Mouse (Mus musculus) embryonic facial prominence, embryonic 13.5 days (tissue): ENCODE measurements around the gene Arhgap17. TPM values are rescaled to one million over a fixed set of nuclear protein-coding genes. Genes with fewer than 3 reads are reported as not detected.

Experiments used
- ATAC-seq: fragments of 200-750 bp; cut with Nextera tagmentation; 2 replicates; pipeline ENCODE4 v1.8.0; 2017; ENCODE audit warnings: low read depth; ENCODE audit not compliant: insufficient number of reproducible peaks, insufficient read depth, low FRiP score, low TSS enrichment
- H3K27ac ChIP-seq: fragments of 300-500 bp; sonication (generic); 2 replicates; pipeline ENCODE4 v1.5.1; 2015; ENCODE audit warnings: moderate library complexity, mild to moderate bottlenecking, inconsistent platforms
- H3K27me3 ChIP-seq: fragments of 300-500 bp; sonication (generic); 2 replicates; pipeline ENCODE4 v1.6.1; 2015; ENCODE audit warnings: mild to moderate bottlenecking, inconsistent platforms
- H3K36me3 ChIP-seq: fragments of 300-500 bp; sonication (generic); 2 replicates; pipeline ENCODE4 v1.6.1; 2015; ENCODE audit warnings: mild to moderate bottlenecking, inconsistent platforms
- H3K4me1 ChIP-seq: fragments of 300-500 bp; sonication (generic); 2 replicates; pipeline ENCODE4 v1.6.1; 2015; ENCODE audit warnings: inconsistent platforms
- H3K4me2 ChIP-seq: fragments of 300-500 bp; sonication (generic); 2 replicates; pipeline ENCODE4 v1.6.1; 2015; ENCODE audit warnings: moderate library complexity, mild to moderate bottlenecking, inconsistent platforms
- H3K4me3 ChIP-seq: fragments of 300-500 bp; sonication (generic); 2 replicates; pipeline ENCODE4 v1.5.1; 2015; ENCODE audit warnings: mild to moderate bottlenecking, inconsistent platforms
- H3K9ac ChIP-seq: fragments of 300-500 bp; sonication (generic); 2 replicates; pipeline ENCODE4 v1.6.1; 2015; ENCODE audit warnings: mild to moderate bottlenecking, inconsistent platforms
- H3K9me3 ChIP-seq: fragments of 300-500 bp; sonication (generic); 2 replicates; pipeline ENCODE4 v1.6.1; 2016; ENCODE audit warnings: inconsistent platforms
- WGBS: fragments of 180-500 bp; shearing (Covaris S2); methylation state at CpG from one replicate; pipeline ENCODE4 v1.1.7; 2015; ENCODE audit warnings: mixed read lengths; 5-methylcytosine and 5-hydroxymethylcytosine counted together
- polyA plus RNA-seq: library from polyadenylated mRNA; unstranded; fragments of >200 nt; fragmentation: Nextera tagmentation; extraction: Ambion mirVana; gene quantifications from 2 replicates; pipeline ENCODE4 v1.2.1, GENCODE M21; 2015

The Arhgap17 gene
- polyA plus RNA-seq, 1 experiment from 2014 or later = 21.4 TPM

- Histone ChIP-seq H3K36me3 (peaks cover 74% of the 10 kb centered on the region), H3K4me1 (no peaks in the 10 kb centered on the region), H3K9ac (no peak overlapping the region), H3K4me3 (no peak overlapping the region), H3K27ac (no peak overlapping the region), H3K4me2 (no peak overlapping the region), H3K27me3 (no peaks in the 10 kb centered on the region), H3K9me3 (no peaks in the 10 kb centered on the region)
- ATAC-seq = no peak
- 72% methylated on average over 3 of the region's 3 CpGs for WGBS
Measured at GRCm38 (mm10) chr7:123298225-123298624, 71.5 kb downstream of the Arhgap17 start.

DNA sequence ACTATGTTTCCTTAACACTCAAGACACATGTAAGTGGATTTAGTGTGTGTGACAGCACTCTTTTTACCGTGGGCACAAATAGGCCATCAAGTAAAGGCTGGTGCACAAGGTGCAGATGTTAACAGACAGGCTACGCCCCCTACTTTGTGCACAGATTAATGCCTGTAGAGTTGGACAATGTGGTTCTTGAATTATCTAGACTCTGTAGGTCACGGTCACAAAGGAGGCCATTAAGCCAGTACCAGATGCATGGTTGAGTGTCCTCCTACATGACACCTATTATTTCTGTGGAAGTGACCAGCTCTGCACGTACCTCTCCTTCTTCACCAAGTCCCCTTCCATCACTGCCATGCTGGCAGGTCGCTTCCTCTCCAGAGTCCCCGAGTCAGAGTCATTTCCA lies 73.6 kb downstream of the Arhgap17 start:
- Histone ChIP-seq H3K9me3 (no peaks in the 10 kb centered on the region), H3K4me3 (no peak overlapping the region), H3K4me2 (no peak overlapping the region), H3K27me3 (no peaks in the 10 kb centered on the region), H3K9ac (no peak overlapping the region), H3K27ac (no peak overlapping the region), H3K36me3 (peaks cover 88% of the 10 kb centered on the region), H3K4me1 (no peaks in the 10 kb centered on the region)
- 94% methylated on average over 6 of the region's 6 CpGs for whole genome bisulfite sequencing
- ATAC-seq = no peak

- Histone ChIP-seq H3K4me1 (no peaks in the 10 kb centered on the region), H3K9me3 (no peaks in the 10 kb centered on the region), H3K27me3 (no peaks in the 10 kb centered on the region), H3K4me3 (no peak overlapping the region), H3K4me2 (no peak overlapping the region), H3K9ac (no peak overlapping the region), H3K27ac (no peak overlapping the region), H3K36me3 (peaks cover 92% of the 10 kb centered on the region)
- ATAC-seq = no peak
- 84% methylated on average over 7 of the region's 7 CpGs for WGBS
Measured at GRCm38 (mm10) chr7:123295423-123295822, 74.3 kb downstream of the Arhgap17 start.

DNA sequence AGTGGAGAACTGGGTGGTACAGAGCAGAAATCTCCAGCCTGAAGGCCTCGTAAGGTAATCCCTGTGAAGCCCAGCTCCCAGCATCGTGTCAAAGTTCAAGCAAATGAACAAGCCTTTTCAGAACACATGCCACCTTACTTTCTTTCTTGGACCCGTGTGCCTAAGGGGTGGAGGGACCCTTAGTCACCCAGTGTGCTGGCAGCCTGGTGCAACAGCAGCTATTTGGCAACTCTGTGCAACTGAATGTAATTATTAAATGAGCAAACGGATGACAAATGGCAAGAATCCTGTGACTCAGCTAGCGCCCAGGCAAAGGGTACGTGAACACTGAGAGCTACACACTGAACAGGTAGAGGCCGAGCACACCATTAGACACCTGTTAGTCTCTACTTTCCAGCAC lies 75.8 kb downstream of the Arhgap17 start:
- ATAC-seq = no peak
- Histone ChIP-seq H3K27ac (no peak overlapping the region), H3K36me3 (peaks cover 92% of the 10 kb centered on the region), H3K4me2 (no peak overlapping the region), H3K9ac (no peak overlapping the region), H3K4me1 (no peaks in the 10 kb centered on the region), H3K9me3 (no peaks in the 10 kb centered on the region), H3K4me3 (no peak overlapping the region), H3K27me3 (no peaks in the 10 kb centered on the region)
- 89% methylated on average over 7 of the region's 7 CpGs for WGBS

GRCm38 (mm10) chr7:123291942-123292341 lies 77.8 kb downstream of the Arhgap17 start:
- Histone ChIP-seq H3K9me3 (no peaks in the 10 kb centered on the region), H3K36me3 (peaks cover 82% of the 10 kb centered on the region), H3K27me3 (no peaks in the 10 kb centered on the region), H3K4me3 (no peak overlapping the region), H3K9ac (no peak overlapping the region), H3K4me1 (no peaks in the 10 kb centered on the region), H3K4me2 (no peak overlapping the region), H3K27ac (no peak overlapping the region)
- WGBS = 86% methylated on average over 8 of the region's 8 CpGs
- ATAC-seq = no peak

DNA sequence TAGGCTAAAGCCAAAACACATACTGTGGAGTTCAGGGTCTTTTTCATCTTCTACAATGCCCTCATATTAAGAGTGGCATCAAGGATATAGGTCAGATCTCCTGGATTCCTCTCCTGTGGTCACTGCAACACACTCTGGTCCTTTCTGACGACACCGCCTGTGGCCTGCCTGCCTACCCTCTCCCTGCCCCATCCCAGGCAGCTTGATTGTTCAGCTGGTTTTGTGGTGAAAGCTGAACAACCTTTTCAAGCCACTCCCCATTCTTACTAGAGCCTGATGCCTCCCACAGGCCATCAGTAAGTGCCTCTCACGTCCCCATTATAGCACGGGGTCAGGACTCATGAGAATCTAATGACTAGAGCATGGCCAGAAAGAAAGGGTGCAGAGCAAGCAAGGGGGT lies 80.5 kb downstream of the Arhgap17 start:
- no peak overlapping the region for H3K27ac ChIP-seq
- no peak overlapping the region for H3K9ac ChIP-seq
- H3K4me3 ChIP-seq = no peak overlapping the region
- H3K4me2 ChIP-seq = no peak overlapping the region
- H3K36me3 ChIP-seq = peaks cover 82% of the 10 kb centered on the region
- WGBS = 88% methylated on average over 4 of the region's 4 CpGs
- ATAC-seq = no peak
- H3K9me3 ChIP-seq = no peaks in the 10 kb centered on the region
- H3K27me3 ChIP-seq = no peaks in the 10 kb centered on the region
- no peaks in the 10 kb centered on the region for H3K4me1 ChIP-seq

- Histone ChIP-seq H3K9me3 (no peaks in the 10 kb centered on the region), H3K36me3 (peaks cover 70% of the 10 kb centered on the region), H3K27me3 (no peaks in the 10 kb centered on the region), H3K4me2 (no peak overlapping the region), H3K9ac (no peak overlapping the region), H3K27ac (no peak overlapping the region), H3K4me1 (no peaks in the 10 kb centered on the region), H3K4me3 (no peak overlapping the region)
- 87% methylated on average over 3 of the region's 3 CpGs for WGBS
- ATAC-seq = no peak
Measured at GRCm38 (mm10) chr7:123287903-123288302, 81.8 kb downstream of the Arhgap17 start.

- H3K4me2 ChIP-seq = no peak overlapping the region
- H3K9me3 ChIP-seq = no peaks in the 10 kb centered on the region
- H3K27me3 ChIP-seq = no peaks in the 10 kb centered on the region
- H3K4me1 ChIP-seq = no peaks in the 10 kb centered on the region
- H3K36me3 ChIP-seq = peaks cover 54% of the 10 kb centered on the region
- WGBS = 97% methylated on average over 5 of the region's 5 CpGs
- H3K27ac ChIP-seq = no peak overlapping the region
- no peak for ATAC-seq
- no peak overlapping the region for H3K9ac ChIP-seq
- no peak overlapping the region for H3K4me3 ChIP-seq
Measured at GRCm38 (mm10) chr7:123285896-123286295, 83.8 kb downstream of the Arhgap17 start.

DNA sequence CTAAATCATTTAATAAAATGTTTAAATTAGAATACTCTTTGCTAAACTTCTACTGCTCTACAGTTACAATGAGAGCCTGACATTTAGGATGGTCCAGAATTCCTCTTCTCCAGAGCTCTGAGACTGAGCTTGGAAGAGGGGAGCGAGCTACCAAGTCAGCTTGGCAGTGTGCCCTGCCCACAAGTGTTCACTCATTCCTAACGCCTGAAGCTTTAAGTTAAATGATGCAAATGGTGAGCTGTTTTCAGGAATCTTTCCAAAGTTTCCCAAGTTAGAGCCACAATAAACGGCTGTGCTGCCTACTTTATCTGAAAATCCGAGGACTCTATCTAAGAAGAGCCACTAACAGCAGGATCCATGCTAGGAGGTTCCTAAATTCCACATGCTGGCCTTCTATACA lies 85.9 kb downstream of the Arhgap17 start:
- Histone ChIP-seq H3K4me1 (no peaks in the 10 kb centered on the region), H3K9me3 (no peaks in the 10 kb centered on the region), H3K9ac (no peak overlapping the region), H3K4me2 (no peak overlapping the region), H3K4me3 (no peak overlapping the region), H3K27ac (no peak overlapping the region), H3K36me3 (peaks cover 51% of the 10 kb centered on the region), H3K27me3 (no peaks in the 10 kb centered on the region)
- 80% methylated on average over 4 of the region's 4 CpGs for WGBS
- ATAC-seq = no peak

- H3K4me1 ChIP-seq = no peaks in the 10 kb centered on the region
- 89% methylated on average over 4 of the region's 4 CpGs for WGBS
Measured at GRCm38 (mm10) chr7:123279797-123280196, 89.9 kb downstream of the Arhgap17 start.

GRCm38 (mm10) chr7:123276568-123276967 lies 93.1 kb downstream of the Arhgap17 start:
- Histone ChIP-seq H3K4me3 (no peak overlapping the region), H3K27ac (no peak overlapping the region), H3K36me3 (peaks cover 29% of the 10 kb centered on the region), H3K9ac (no peak overlapping the region), H3K4me1 (no peaks in the 10 kb centered on the region), H3K9me3 (no peaks in the 10 kb centered on the region), H3K27me3 (no peaks in the 10 kb centered on the region), H3K4me2 (no peak overlapping the region)
- ATAC-seq = no peak
- WGBS = 84% methylated on average over 4 of the region's 4 CpGs

More at GRCm38 (mm10) chr7:123279797-123280196, 89.9 kb downstream of the Arhgap17 start:
- H3K27ac ChIP-seq = no peak overlapping the region
- ATAC-seq = no peak
- no peaks in the 10 kb centered on the region for H3K27me3 ChIP-seq
- H3K9me3 ChIP-seq = no peaks in the 10 kb centered on the region
- no peak overlapping the region for H3K9ac ChIP-seq
- H3K4me2 ChIP-seq = no peak overlapping the region
- H3K4me3 ChIP-seq = no peak overlapping the region
- H3K36me3 ChIP-seq = peaks cover 39% of the 10 kb centered on the region

GRCm38 (mm10) chr7:123273056-123273455 lies 96.7 kb downstream of the Arhgap17 start:
- no peak for ATAC-seq
- H3K27ac ChIP-seq = no peak overlapping the region
- no peaks in the 10 kb centered on the region for H3K27me3 ChIP-seq
- WGBS = 60% methylated on average over 11 of the region's 11 CpGs
- no peak overlapping the region for H3K9ac ChIP-seq
- H3K4me3 ChIP-seq = no peak overlapping the region
- H3K4me1 ChIP-seq = no peaks in the 10 kb centered on the region
- peaks cover 6% of the 10 kb centered on the region for H3K36me3 ChIP-seq
- no peak overlapping the region for H3K4me2 ChIP-seq
- no peaks in the 10 kb centered on the region for H3K9me3 ChIP-seq

GRCm38 (mm10) chr7:123258103-123258502 lies 111.6 kb downstream of the Arhgap17 start:
- 91% methylated on average over 8 of the region's 8 CpGs for WGBS
- Histone ChIP-seq H3K4me3 (no peak overlapping the region), H3K9ac (no peak overlapping the region), H3K9me3 (no peaks in the 10 kb centered on the region), H3K27ac (no peak overlapping the region), H3K4me1 (no peaks in the 10 kb centered on the region), H3K36me3 (no peaks in the 10 kb centered on the region), H3K4me2 (no peak overlapping the region), H3K27me3 (no peaks in the 10 kb centered on the region)
- ATAC-seq = no peak
